Mouse (Mus musculus): ENCODE measurements around the gene Crnkl1.

Gene Crnkl1

DNA sequence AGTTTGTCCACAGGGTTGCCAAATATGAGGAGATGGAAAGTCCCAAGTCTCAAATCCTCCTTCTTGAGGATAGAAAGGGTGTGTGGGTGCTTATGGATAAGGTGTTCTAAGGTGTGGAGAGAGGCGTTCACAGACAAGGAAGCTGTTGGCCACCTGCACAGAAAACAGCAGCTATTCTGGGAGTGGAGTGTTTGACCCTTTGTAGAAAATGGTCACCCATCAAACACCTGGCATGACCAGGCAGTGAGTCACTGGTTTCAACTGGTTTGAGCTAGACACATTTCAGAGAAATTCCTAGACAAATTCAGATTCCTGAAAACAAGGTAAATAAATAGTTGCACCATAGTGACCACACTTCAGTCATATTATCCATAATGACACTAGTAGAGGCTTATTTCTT, 62.7 kb downstream of the Crnkl1 start:
- DNase-seq = no peak

DNA sequence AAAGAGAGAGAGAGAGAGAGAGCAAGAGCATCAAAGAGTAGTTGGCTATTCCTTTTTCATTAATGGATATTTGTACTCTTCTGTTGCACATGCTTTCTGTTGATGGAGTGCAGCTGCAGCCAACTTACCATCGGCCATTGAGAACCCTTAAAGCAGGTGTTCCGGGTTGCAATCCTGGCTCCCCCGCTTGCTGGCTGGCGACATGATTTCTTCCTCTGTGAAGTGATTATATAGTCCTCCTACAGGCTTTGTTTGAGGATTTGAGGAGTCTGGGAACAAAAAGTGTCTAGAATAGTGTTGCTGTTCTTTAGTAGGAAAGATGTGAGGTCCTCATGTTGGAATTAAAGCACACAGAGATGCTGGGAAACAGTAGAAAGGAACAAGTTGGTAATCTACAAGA, 63.5 kb downstream of the Crnkl1 start:
- DNase-seq = no peak
